Mouse (Mus musculus): ENCODE data around the gene Pabpn1l. TPM values are rescaled to one million over a fixed set of nuclear protein-coding genes. Genes with fewer than 3 reads are reported as not detected.
A peak's percentile ranks its signal among the peaks of the same experiment; 100 is the strongest.
"Not testable (repeated sequence)": the region's sequence is repeated elsewhere in the genome, so short reads cannot be mapped to it uniquely, and the experiment has no call there.

Gene Pabpn1l
- polyA plus RNA-seq, 1 experiment from 2014 or later, result not detected

DNA sequence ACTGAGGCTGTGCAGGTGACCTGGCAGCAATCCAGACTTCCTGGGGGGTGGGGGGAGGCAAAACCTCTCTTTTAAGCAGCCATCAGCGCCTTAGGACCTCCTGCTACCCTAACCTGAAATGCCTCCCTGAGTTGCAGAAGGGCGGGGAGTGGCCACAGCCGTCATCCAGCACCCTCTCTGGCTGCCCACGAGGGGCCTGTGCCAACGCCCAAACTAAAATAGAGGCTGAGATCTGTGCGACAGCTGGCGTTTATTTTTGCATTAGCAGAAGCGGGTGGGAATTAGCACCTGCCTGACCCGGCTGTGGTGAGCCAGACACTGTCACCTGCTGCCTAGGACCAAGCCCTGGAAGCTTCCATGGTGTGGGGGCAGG lies 14.2 kb upstream of the Pabpn1l start:
- WGBS, result 45% methylated on average over 9 of the region's 9 CpGs
- Histone ChIP-seq H3K27ac (replicated peaks in 1 of 2; ENCODE audit: control insufficient read depth in 1 of 2, insufficient read depth in 1 of 2, low read depth in 2 of 2, low read length in 2 of 2) (peak overlapping the region in 1 of 2 experiments; percentile 20; a peak in 1 of 4 replicates), H3K4me1 (ENCODE audit: control insufficient read depth in 2 of 2, insufficient read depth in 2 of 2, low read length in 2 of 2) (peaks cover 25 to 29% of the 10 kb centered on the region in 2 experiments), H3K4me2 (ENCODE audit: low read length) (no peak overlapping the region), H3K9me3 (ENCODE audit: control insufficient read depth, low read length) (no peaks in the 10 kb centered on the region), H3K9ac (ENCODE audit: low read length) (no peak overlapping the region), H3K36me3 (ENCODE audit: control insufficient read depth, insufficient read depth, low read length) (peaks cover 31% of the 10 kb centered on the region; the same call in 1 of the 2 replicates), H3K27me3 (ENCODE audit: control insufficient read depth, insufficient read depth, low read length) (no peaks in the 10 kb centered on the region), H3K4me3 (ENCODE audit: control insufficient read depth in 1 of 2, insufficient read depth in 1 of 2, low read depth in 1 of 2, low read length in 2 of 2) (no peak overlapping the region)
- ATAC-seq (ENCODE audit: insufficient number of reproducible peaks, insufficient read depth, low FRiP score, low read depth), result no peak

DNA sequence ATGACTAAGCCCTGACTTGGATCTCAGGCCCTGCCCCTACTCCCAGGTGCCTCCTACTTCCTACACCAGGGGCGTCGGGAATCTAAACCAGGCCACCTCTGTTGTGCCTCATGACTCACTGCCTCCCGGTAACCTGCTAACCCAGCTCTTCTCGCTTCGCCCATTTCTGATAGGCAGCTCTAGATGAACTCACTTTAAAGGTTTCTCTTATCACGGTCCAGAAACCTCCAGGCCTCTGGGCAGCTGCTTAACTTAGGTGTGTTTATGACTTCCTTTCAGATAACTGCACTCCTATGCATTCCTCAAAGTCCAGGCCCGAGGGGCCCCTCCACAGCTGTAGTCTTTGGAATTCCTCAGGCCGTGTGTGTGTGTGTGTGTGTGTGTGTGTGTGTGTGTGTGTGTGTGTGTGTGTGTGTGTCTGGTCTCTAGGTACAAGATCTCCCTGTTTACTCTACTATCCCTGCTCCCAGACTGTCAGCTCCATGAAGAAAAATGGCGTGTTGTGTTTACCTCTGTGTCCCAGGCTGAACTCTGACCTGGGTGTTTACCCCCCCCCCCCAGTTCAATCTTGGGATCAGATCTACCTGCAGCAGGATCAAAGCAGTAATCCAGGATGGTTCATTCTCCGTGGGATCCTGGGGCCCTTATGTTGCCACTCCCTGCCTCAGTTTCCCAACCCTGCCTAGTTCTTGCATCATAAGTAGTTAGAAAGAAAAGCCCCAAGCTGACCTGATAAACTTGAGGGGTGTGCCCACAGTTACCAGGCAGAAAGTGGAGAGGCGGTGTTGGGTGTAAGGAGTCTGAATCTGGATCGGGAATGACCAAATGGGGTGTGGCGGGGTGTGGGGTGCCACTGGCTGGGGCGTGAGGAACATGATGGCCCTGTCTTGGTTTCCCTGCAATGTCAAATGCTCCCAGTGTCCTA lies 13.6 kb upstream of the Pabpn1l start:
- peaks cover 25 to 28% of the 10 kb centered on the region in 2 experiments for H3K4me1 ChIP-seq (ENCODE audit: control insufficient read depth in 2 of 2, insufficient read depth in 2 of 2, low read length in 2 of 2)
- no peaks in the 10 kb centered on the region for H3K27me3 ChIP-seq (ENCODE audit: control insufficient read depth, insufficient read depth, low read length)
- 32% methylated on average over 14 of the region's 14 CpGs for WGBS
- no peak overlapping the region for H3K9ac ChIP-seq (ENCODE audit: low read length)
- H3K4me2 ChIP-seq (ENCODE audit: low read length), result no peak overlapping the region
- no peak overlapping the region for H3K4me3 ChIP-seq (ENCODE audit: control insufficient read depth in 1 of 2, insufficient read depth in 1 of 2, low read depth in 1 of 2, low read length in 2 of 2)
- H3K9me3 ChIP-seq (ENCODE audit: control insufficient read depth, low read length), result no peaks in the 10 kb centered on the region
- ATAC-seq (ENCODE audit: insufficient number of reproducible peaks, insufficient read depth, low FRiP score, low read depth), result no peak
- H3K27ac ChIP-seq (replicated peaks in 1 of 2; ENCODE audit: control insufficient read depth in 1 of 2, insufficient read depth in 1 of 2, low read depth in 2 of 2, low read length in 2 of 2), result 0 out of 4 replicates have a peak overlapping the region, but pooled peaks of 1 of the 2 experiments have one; percentile 20
- peaks cover 31% of the 10 kb centered on the region; the same call in 1 of the 2 replicates for H3K36me3 ChIP-seq (ENCODE audit: control insufficient read depth, insufficient read depth, low read length)

GRCm38 (mm10) chr8:122633205-122633604 lies 10.7 kb upstream of the Pabpn1l start:
- WGBS, result 89% methylated on average over 14 of the region's 14 CpGs
- ATAC-seq (ENCODE audit: insufficient number of reproducible peaks, insufficient read depth, low FRiP score, low read depth), result no peak
- Histone ChIP-seq H3K4me2 (ENCODE audit: low read length) (no peak overlapping the region), H3K36me3 (ENCODE audit: control insufficient read depth, insufficient read depth, low read length) (peaks cover 31% of the 10 kb centered on the region), H3K27ac (replicated peaks in 1 of 2; ENCODE audit: control insufficient read depth in 1 of 2, insufficient read depth in 1 of 2, low read depth in 2 of 2, low read length in 2 of 2) (no peak overlapping the region), H3K4me3 (ENCODE audit: control insufficient read depth in 1 of 2, insufficient read depth in 1 of 2, low read depth in 1 of 2, low read length in 2 of 2) (no peak overlapping the region), H3K9me3 (ENCODE audit: control insufficient read depth, low read length) (no peaks in the 10 kb centered on the region), H3K27me3 (ENCODE audit: control insufficient read depth, insufficient read depth, low read length) (no peaks in the 10 kb centered on the region), H3K4me1 (ENCODE audit: control insufficient read depth in 2 of 2, insufficient read depth in 2 of 2, low read length in 2 of 2) (peaks cover 19% of the 10 kb centered on the region in 2 experiments), H3K9ac (ENCODE audit: low read length) (no peak overlapping the region)

DNA sequence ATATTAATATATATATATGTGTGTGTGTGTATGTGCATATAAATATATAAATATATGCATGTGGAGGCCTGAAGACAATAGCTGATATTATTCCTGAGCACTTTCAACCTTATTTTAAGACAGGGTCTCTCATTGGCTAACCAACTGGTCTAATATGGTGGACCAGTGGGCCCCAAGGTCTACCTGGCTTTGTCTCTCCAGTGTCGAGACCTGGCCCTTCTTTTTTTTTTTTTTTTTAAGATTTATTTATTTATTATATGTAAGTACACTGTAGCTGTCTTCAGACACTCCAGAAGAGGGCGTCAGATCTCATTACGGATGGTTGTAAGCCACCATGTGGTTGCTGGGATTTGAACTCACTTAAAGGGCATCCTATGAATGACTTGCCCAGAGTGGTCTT lies 9.6 kb upstream of the Pabpn1l start:
- ATAC-seq (ENCODE audit: insufficient number of reproducible peaks, insufficient read depth, low FRiP score, low read depth); H3K27me3 ChIP-seq (ENCODE audit: control insufficient read depth, insufficient read depth, low read length); H3K27ac ChIP-seq (replicated peaks in 1 of 2; ENCODE audit: control insufficient read depth in 1 of 2, insufficient read depth in 1 of 2, low read depth in 2 of 2, low read length in 2 of 2); H3K4me3 ChIP-seq (ENCODE audit: control insufficient read depth in 1 of 2, insufficient read depth in 1 of 2, low read depth in 1 of 2, low read length in 2 of 2); H3K9ac ChIP-seq (ENCODE audit: low read length); H3K4me2 ChIP-seq (ENCODE audit: low read length); H3K9me3 ChIP-seq (ENCODE audit: control insufficient read depth, low read length): not testable (repeated sequence)
- WGBS, result 75% methylated on average over 3 of the region's 3 CpGs
- Histone ChIP-seq H3K36me3 (ENCODE audit: control insufficient read depth, insufficient read depth, low read length) (peaks cover 31% of the 10 kb centered on the region), H3K4me1 (ENCODE audit: control insufficient read depth in 2 of 2, insufficient read depth in 2 of 2, low read length in 2 of 2) (peaks cover 17 to 18% of the 10 kb centered on the region in 2 experiments)

GRCm38 (mm10) chr8:122630696-122631095 lies 8.2 kb upstream of the Pabpn1l start:
- peak overlapping the region; percentile 8 to 11; a peak in 2 of 4 replicates for H3K4me3 ChIP-seq (ENCODE audit: control insufficient read depth in 1 of 2, insufficient read depth in 1 of 2, low read depth in 1 of 2, low read length in 2 of 2)
- peaks cover 27% of the 10 kb centered on the region for H3K36me3 ChIP-seq (ENCODE audit: control insufficient read depth, insufficient read depth, low read length)
- peak overlapping the region; percentile 50; the same call in 1 of the 2 replicates for H3K9ac ChIP-seq (ENCODE audit: low read length)
- H3K4me1 ChIP-seq (ENCODE audit: control insufficient read depth in 2 of 2, insufficient read depth in 2 of 2, low read length in 2 of 2), result peaks cover 4 to 5% of the 10 kb centered on the region in 2 experiments; a peak in 2 of 4 replicates
- WGBS, result 48% methylated on average over 22 of the region's 22 CpGs
- 0 out of 2 replicates have a peak, but pooled peaks cover 3% of the 10 kb centered on the region for H3K27me3 ChIP-seq (ENCODE audit: control insufficient read depth, insufficient read depth, low read length)
- no peak for ATAC-seq (ENCODE audit: insufficient number of reproducible peaks, insufficient read depth, low FRiP score, low read depth)
- no peaks in the 10 kb centered on the region for H3K9me3 ChIP-seq (ENCODE audit: control insufficient read depth, low read length)
- H3K4me2 ChIP-seq (ENCODE audit: low read length), result peak overlapping the region; percentile 58
- no peak overlapping the region for H3K27ac ChIP-seq (replicated peaks in 1 of 2; ENCODE audit: control insufficient read depth in 1 of 2, insufficient read depth in 1 of 2, low read depth in 2 of 2, low read length in 2 of 2)

DNA sequence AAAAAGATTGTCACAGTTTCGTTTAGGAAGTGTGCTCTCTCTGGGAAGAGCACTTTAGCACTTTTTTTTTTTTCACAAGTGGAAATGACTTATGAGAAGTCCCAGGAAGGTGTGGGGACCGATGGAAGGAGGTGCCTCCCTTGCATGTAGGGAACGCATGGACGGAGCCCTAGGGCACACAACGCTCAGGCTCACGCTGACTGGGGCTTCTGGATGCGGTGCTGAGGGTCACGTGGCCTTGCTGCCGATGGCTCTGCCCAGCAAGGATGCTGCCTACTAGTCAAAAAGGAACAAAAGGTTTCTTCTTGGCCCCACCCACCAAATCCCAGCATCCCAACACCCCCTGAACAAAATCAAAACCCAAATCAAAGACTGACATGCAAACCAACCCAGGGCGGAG lies 6.8 kb upstream of the Pabpn1l start:
- Histone ChIP-seq H3K4me1 (ENCODE audit: control insufficient read depth in 2 of 2, insufficient read depth in 2 of 2, low read length in 2 of 2) (peaks cover 0 to 1% of the 10 kb centered on the region in 2 experiments; a peak in 2 of 4 replicates), H3K9ac (ENCODE audit: low read length) (no peak overlapping the region), H3K27ac (replicated peaks in 1 of 2; ENCODE audit: control insufficient read depth in 1 of 2, insufficient read depth in 1 of 2, low read depth in 2 of 2, low read length in 2 of 2) (no peak overlapping the region), H3K36me3 (ENCODE audit: control insufficient read depth, insufficient read depth, low read length) (peaks cover 15% of the 10 kb centered on the region), H3K9me3 (ENCODE audit: control insufficient read depth, low read length) (no peaks in the 10 kb centered on the region), H3K4me3 (ENCODE audit: control insufficient read depth in 1 of 2, insufficient read depth in 1 of 2, low read depth in 1 of 2, low read length in 2 of 2) (no peak overlapping the region), H3K27me3 (ENCODE audit: control insufficient read depth, insufficient read depth, low read length) (0 out of 2 replicates have a peak, but pooled peaks cover 3% of the 10 kb centered on the region), H3K4me2 (ENCODE audit: low read length) (no peak overlapping the region)
- ATAC-seq (ENCODE audit: insufficient number of reproducible peaks, insufficient read depth, low FRiP score, low read depth), result no peak
- WGBS, result 58% methylated on average over 10 of the region's 10 CpGs

- H3K27ac ChIP-seq (replicated peaks in 1 of 2; ENCODE audit: control insufficient read depth in 1 of 2, insufficient read depth in 1 of 2, low read depth in 2 of 2, low read length in 2 of 2), result no peak overlapping the region
Observed at GRCm38 (mm10) chr8:122626896-122627295, 4.4 kb upstream of the Pabpn1l start.

More at GRCm38 (mm10) chr8:122626896-122627295, 4.4 kb upstream of the Pabpn1l start:
- Histone ChIP-seq H3K4me3 (ENCODE audit: control insufficient read depth in 1 of 2, insufficient read depth in 1 of 2, low read depth in 1 of 2, low read length in 2 of 2) (no peak overlapping the region), H3K4me1 (ENCODE audit: control insufficient read depth in 2 of 2, insufficient read depth in 2 of 2, low read length in 2 of 2) (peaks cover 0 to 7% of the 10 kb centered on the region in 2 experiments; a peak in 2 of 4 replicates), H3K9ac (ENCODE audit: low read length) (no peak overlapping the region), H3K4me2 (ENCODE audit: low read length) (no peak overlapping the region), H3K9me3 (ENCODE audit: control insufficient read depth, low read length) (no peaks in the 10 kb centered on the region), H3K27me3 (ENCODE audit: control insufficient read depth, insufficient read depth, low read length) (peaks cover 3% of the 10 kb centered on the region; the same call in 1 of the 2 replicates), H3K36me3 (ENCODE audit: control insufficient read depth, insufficient read depth, low read length) (peaks cover 6% of the 10 kb centered on the region; the same call in 1 of the 2 replicates)
- 79% methylated on average over 2 of the region's 2 CpGs for WGBS
- no peak for ATAC-seq (ENCODE audit: insufficient number of reproducible peaks, insufficient read depth, low FRiP score, low read depth)
